ENCODE assay signal across 15 mouse cellular contexts in genomic region chr6:16702706-16703411, GRCm38 (mm10).
A peak's percentile ranks its signal among the peaks of the same experiment; 100 is the strongest.
DNase-seq lines count a peak whose midpoint lies in the region.
"Had no signal": no experiment of that assay in that cellular context is flagged by ENCODE, and none has a peak within 500 bp of the region (broad histone marks: within the 10 kb centered on the region; RNA-seq: fewer than 3 reads in every experiment).

No protein-coding gene starts in this region.

- peak; percentile 5 to 10 for DNase-seq in cerebellum, postnatal 14 days
- no peak for DNase-seq in cerebellum, adult 18-20 months
- DNase-seq in 3T3-L1 (ENCODE audit: low read depth, low spot score): peak; percentile 8
- peak; percentile 28 for DNase-seq in embryonic facial prominence, embryonic 10.5 days (ENCODE audit: low spot score)
- peak; percentile 41 for DNase-seq in hindlimb bud, embryonic 11.5 days (ENCODE audit: extremely low spot score, low read depth, low spot score)
- no peak for DNase-seq in heart, adult 18-20 months
- DNase-seq in right cerebral cortex, postnatal 14 days: no peak
- DNase-seq in kidney, postnatal 10 days: no peak
- DNase-seq: cerebellum, adult 11-12 months; gastrocnemius, postnatal 25 days; heart, postnatal 36 days; kidney, adult 18-20 months; kidney, postnatal 25 days; liver, postnatal 0 days; midbrain, embryonic 14.5 days had no signal

- H3K36me3 ChIP-seq in embryonic facial prominence, embryonic 10.5 days (replicated peaks): no peaks in the 10 kb centered on the region

- peak overlapping the region; percentile 49 for H3K27ac ChIP-seq in embryonic facial prominence, embryonic 10.5 days (replicated peaks)

- H3K4me3 ChIP-seq in embryonic facial prominence, embryonic 10.5 days: no peak overlapping the region

- H3K4me1 ChIP-seq in embryonic facial prominence, embryonic 10.5 days: peaks cover 11% of the 10 kb centered on the region; the same call in 1 of the 2 replicates

- WGBS in embryonic facial prominence, embryonic 10.5 days: 41% methylated on average over 7 of the region's 7 CpGs

- no peaks in the 10 kb centered on the region for H3K27me3 ChIP-seq in embryonic facial prominence, embryonic 10.5 days (replicated peaks; ENCODE audit: low read depth, poor library complexity, severe bottlenecking)

- H3K9me3 ChIP-seq in embryonic facial prominence, embryonic 10.5 days: no peaks in the 10 kb centered on the region

Comparison
In these comparisons a context has a peak if more than half of its experiments do, and no peak if none do; other contexts are left out.
1. DNase-seq: peak in cerebellum, postnatal 14 days (2 of 2), 3T3-L1 (single experiment), embryonic facial prominence, embryonic 10.5 days (single experiment) and hindlimb bud, embryonic 11.5 days (single experiment); none in cerebellum, adult 18-20 months (0 of 2), heart, adult 18-20 months (0 of 2), right cerebral cortex, postnatal 14 days (single experiment) and kidney, postnatal 10 days (single experiment).